Mouse (Mus musculus): ENCODE measurements at regions not wholly inside any gene's neighbourhood (a gene's known extent, or its start where the extent isn't known, plus 50 kb on each side); places are given as distances from the start of the nearest gene placed in this dataset.

DNA sequence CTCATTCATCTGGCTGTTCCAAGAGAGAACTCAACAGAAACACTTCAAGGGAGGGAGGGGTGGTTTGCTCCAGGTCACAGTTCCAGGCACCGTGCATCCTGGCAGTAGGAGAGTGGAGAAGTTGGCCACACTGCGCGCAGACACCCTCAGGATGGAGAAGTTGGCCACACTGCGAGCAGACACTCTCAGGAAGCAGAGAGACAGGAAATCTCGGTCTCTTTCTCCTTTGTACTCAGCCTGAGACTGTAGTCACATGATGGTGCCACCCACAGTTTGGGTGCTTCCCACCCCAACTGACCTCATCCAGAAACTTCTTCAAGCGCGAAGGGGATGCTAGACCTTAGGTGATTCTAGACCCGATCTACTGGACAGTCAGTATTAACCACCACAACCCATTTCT lies 170.4 kb downstream of the Bcl11b start:
- no peak for DNase-seq (ENCODE audit: low spot score in 2 of 2)

DNA sequence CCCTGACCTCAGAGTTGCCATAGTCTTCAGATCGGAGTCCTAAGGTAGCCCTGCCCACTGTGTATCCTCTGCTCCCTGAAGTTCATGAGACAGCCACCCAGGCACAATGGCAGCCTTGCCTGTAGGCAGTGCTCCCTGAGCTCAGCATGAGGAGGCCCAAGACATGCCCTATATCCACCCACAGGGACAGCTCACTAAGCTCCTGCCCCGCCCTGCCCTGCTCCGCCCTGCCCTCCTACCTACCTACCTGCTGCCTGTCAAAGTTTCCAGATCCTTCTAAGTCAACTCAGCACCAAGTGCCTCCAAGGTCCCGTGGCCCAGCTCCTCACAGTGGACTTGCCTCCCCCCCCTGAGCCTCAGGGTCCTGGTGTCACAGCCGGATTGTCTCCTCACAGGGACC lies 168.9 kb downstream of the Bcl11b start:
- DNase-seq (ENCODE audit: low spot score in 2 of 2) = no peak

DNA sequence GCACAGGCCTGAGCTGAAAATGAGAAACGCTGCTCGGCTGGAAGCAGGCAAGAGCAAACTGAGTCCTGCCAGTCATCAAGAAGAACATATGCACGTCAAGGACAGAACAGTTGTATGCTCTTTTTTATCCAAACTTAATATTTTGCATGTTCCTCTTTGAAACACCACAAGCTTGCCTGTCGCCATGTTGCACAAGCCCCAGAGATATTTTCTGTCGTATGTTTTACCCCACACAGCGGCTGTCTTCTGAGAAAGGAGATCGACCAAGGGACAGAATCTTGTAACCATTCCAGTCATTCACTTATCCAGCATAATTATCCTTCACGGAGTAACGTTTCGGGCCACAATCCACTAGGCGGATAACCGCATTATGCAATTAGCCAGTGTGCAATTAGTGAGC lies 165.7 kb downstream of the Bcl11b start:
- no peak for DNase-seq (ENCODE audit: low spot score in 2 of 2)

DNA sequence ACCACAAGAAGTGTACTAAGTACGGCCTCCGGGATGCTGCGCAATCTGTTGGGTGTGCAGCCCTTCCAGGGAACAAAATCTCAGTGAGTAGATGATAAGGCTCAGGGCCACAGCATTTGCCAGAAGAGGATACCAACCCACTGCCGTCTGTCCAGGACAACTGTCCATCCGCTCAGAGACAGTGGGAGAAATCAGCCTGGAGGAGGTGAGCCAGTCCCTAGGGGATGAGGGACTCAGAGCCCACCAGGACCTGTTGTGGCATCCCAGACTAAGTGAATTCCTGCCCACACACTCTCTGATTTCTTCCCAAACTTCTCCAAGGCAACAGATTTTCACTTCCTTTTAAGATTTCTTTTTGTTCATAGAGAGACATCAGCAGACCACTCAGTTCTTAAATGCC lies 158.8 kb downstream of the Bcl11b start:
- DNase-seq (ENCODE audit: low spot score in 2 of 2) = no peak

DNA sequence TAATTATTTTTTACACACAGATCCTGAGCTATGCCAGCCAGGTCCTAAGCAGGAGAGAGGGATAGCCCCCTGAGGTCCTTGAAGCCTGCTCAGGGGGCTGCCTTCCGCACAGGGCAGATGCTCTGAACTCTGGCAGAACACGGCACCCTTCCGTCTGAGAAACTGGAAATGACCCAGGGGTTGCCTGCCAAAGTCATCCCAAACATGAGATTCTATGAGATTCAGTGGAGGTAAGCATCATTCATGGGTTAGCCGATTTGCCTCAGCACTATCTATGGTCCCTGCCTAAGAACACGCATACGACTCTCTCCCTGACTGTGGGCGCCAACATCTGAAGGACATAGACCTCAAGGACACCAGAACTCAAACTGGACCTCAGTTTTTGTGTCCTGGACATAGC lies 152.8 kb downstream of the Bcl11b start:
- DNase-seq (ENCODE audit: low spot score in 2 of 2) = no peak

DNA sequence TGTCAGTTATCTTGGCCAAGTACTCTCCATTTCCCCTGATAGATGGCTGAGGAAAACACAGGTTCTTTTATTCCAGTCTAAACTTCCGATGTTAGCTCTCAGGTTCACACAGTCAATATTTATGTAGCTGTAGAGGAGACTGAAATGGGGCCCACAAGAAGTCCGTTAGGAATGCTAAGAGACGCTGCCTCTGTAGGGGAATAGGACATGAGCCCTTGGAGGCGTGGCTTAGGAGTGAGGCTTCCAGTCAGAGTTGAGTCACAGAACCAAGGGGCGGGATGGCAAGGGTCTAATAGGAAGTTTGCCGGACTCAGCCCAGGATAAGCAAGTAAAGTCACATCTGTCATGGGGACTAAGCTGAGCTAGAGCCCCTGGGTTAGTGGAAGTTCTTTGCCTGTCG lies 150.5 kb downstream of the Bcl11b start:
- no peak for DNase-seq (ENCODE audit: low spot score in 2 of 2)

DNA sequence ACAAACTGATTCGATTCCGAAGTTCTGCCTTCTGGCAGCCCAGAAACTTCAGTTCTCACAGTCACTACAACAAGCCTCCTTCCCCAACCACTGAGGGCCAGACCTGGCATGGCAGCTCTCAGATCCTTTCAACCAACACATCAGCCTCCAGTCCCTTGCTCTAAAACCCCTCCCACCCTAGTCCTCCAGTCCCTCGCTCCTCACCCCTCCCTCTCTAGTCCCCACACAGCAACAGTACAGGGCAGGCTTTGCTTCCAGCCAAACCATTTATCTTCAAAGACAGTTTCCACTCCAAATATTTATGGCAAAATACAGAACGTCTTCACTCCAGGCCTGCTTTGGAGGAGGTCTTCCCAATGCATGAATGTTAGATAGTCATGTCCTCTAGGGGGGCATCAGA lies 147.9 kb downstream of the Bcl11b start:
- DNase-seq (ENCODE audit: low spot score in 2 of 2) = no peak

DNA sequence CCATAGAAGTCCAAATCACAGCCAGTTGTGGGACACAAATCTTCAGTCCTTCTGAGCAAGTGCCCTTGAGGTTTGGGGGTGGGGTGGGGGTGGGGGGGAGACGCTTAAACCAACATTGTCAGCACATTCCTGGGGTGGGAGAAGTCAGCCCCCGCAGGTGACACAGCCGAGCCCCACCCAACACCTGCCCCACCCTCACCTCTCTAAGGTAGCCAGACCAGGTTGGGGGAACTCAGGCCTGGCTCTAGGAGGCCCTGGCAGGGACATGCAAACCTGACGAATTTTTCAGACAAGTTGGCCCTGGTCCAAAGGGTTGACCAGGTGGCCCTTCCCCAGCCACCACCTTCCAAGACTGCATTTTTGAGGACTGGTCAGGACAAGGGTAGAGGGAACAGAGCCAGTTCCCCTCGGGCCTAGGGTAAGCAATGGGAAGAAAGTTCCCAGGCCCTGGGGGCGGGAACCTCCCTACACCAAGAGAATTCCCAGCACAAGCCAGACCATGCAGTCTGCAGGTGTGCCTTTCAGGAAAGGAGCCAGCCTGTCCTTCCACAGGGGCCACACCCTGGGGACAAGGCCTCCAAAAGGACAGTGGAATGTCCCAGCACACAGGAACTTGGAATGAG lies 146.9 kb downstream of the Bcl11b start:
- no peak for DNase-seq (ENCODE audit: low spot score in 2 of 2)

DNA sequence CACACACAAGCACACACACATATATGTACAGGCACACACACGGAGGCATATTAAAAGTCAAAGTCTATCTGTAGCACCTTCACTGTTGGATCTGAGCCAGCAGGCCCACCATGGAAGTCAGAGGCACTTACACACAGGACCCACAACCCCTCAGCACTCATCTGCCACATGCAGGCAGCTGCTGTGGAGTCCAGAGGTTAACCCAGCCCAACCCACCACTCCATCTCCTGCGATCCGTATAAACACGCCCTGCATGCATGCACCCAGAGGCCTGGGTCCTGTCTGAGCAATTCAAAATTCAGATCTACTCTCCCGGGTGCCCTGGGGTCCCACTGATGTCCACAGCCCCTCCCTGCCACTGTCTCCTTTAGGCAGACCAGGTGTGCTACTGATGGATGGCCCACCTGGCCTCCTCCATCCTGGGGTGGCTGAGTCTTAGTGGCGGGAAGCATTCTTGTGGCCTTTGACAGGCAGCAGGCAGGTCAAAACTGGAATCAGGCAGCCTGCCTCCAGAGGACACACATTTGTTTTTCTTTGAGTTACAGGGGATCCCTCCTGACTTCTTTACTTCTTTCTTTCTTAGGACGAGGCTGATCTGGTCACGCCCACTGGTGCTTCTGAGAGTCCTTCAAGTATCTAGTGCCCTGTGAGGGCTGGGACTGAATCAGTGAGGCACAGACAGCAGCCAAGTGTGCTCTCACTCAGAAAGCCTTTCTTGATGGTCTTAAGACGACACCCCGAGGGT lies 144.7 kb downstream of the Bcl11b start:
- no peak for DNase-seq (ENCODE audit: low spot score in 2 of 2)

DNA sequence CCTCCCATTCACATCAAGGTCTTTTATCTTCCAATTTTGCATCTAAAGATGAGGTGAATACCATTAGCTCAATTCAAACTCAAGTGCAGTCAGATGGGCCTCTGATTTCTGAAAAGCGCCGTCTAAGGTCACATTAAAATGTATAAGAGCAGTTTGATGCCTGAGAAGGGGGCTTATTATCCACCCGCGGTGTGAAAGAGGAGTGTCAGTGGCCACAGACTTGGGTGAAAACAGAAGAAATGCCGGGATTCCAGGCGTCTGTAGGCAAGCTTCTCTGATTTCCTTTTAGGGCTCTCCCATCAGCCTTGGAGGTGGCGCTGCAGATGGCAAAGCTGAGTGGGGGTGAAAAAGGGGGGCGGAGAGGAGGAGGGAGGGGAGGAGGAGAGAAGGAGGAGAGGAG lies 143.7 kb downstream of the Bcl11b start:
- no peak for DNase-seq (ENCODE audit: low spot score in 2 of 2)

DNA sequence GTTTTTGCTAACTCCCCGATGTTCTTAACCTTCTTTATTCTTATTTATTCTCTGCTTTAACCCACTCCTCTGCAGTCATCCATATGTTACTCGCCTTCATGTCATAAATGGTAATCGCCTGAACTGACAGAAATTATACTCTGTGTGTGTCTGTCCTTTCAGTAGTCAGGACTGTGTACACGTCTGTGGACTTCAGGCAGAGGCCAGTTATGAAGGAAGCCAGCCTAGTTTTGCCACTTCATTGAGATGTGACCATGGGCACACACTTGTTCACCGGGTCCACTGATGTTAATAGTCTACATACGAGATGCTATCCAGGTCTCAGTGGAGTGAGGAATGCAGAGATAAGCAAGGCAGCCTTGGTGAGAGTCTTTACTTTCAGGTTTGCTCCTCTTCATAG lies 143.0 kb downstream of the Bcl11b start:
- no peak for DNase-seq (ENCODE audit: low spot score in 2 of 2)

Data from left cerebral cortex, adult 9 months (tissue).